Mouse (Mus musculus): ENCODE data around the gene Cd200r1.

Gene Cd200r1

DNA sequence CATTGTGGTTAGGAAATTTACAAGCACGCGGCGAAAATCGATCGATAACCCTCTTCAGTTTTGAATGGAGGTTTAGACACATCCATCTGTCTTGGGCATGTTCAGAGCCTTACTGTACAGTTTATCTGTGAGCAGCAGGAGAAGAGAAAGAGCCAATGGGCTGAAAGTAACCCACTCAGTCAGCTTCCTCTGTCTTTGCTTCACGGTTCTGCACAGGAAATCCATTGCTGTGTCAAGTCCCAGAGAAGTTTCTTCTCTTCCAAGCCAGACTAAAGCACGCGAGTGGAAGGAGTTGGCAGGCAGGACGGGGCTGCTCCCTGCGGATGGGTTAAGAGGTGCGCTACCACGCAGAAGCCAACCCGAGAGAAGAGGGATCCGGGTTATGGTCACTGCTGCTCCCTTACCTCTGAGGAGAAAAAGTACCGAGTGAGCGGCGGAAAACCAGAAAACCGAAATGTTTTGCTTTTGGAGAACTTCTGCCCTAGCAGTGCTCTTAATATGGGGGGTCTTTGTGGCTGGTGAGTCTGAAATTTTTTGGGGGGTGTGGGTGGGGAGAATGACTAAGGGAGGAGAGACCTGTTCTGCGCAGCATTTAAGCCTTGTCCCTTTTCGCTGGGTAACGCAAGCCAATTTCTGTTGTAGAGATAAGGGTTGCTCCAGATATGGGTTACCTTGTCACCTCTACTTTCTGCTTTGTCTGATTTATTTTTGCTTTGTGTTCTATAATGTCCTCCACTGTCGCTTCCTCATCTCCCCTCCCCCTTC, at the start of gene Cd200r1:
Gene Cd200r1, plus strand, starts transcription at position 182 of the 765 bp plus-strand sequence.
- no peak for DNase-seq (ENCODE audit: low spot score in 2 of 2)

- peak in 1 of 2 experiments; percentile 43 for DNase-seq (ENCODE audit: low spot score in 2 of 2)
Measured at GRCm38 (mm10) chr16:44716305-44717140, 49.0 kb upstream of the Cd200r1 start.

GRCm38 (mm10) chr16:44717141-44717634, 48.3 kb upstream of the Cd200r1 start:
- no peak for DNase-seq (ENCODE audit: low spot score in 2 of 2)

GRCm38 (mm10) chr16:44717838-44718237, 47.7 kb upstream of the Cd200r1 start:
- no peak for DNase-seq (ENCODE audit: low spot score in 2 of 2)

GRCm38 (mm10) chr16:44719349-44719748, 46.2 kb upstream of the Cd200r1 start:
- DNase-seq (ENCODE audit: low spot score in 2 of 2): no peak

DNA sequence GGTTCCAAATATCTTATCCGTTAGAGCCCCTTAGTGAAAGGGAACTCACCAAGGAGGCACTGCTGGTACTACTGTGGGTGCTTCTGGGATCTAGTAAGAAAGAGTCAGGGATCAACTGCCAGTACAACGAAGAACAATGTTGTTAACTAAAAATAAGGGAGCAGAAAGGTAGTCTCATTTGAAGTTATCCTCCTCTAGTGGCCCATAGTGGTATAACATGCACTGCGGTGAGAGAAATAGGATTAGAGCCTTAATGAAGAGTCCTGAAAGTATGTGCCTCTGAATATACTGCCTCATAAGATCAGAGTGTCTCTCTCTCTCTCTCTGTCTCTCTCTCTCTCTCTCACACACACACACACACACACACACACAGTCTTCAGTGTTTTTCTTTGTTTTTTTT, 45.0 kb upstream of the Cd200r1 start:
- DNase-seq (ENCODE audit: low spot score in 2 of 2): no peak

DNA sequence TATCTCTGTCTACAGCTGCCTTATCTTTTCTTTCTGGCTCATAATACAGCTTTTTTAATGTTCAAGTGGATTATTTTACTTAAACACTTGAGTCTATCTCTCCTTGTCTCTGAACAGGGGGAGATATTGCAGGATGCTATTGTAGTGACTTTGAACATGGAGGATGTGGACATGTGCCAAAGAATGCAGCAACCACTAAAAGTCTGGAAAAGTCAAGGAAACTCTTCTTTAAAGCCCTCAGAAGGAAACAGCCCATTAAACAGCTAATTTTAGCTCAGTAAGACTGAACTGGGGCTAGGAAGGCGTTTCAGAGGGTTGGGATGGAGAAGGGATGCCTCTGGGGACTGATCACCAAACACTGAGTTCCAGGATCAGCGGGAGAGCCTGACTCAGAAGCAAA, 42.9 kb upstream of the Cd200r1 start:
- DNase-seq (ENCODE audit: low spot score in 2 of 2): no peak

DNA sequence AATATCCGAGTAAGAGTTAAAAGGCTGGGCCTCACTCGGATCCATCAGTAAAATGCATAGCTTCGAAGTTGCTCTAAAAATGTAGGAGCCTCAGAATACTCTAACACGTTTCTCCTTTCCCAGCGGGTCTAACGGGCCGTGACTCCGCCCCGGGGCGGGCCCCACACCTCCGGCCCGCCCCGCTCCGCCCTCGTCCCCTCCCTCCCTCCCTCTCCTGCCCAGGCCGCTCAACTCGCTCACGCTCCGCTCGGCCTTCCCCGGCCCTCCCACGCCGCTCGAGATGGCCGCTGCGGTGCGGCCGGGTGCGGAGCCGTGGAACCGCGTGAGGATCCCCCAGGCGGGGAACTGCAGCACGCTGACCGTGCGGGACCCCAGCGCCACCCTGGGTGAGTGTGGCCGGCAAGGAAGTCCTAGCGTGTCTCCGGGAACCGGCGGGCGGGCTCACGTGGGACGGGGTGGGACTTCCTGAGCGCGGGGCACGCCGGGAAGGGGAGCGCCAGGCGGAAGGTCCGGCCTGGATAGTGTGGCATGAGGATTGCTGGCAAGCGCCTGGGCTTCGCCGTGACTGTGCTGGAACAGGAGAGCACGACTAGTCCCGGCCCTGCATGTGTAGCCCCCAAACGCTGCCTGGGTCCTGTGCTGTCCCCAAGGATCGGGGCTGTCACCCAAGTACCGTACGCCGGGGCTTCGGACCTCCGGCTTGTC, 41.3 kb upstream of the Cd200r1 start, which contains the start of gene Nepro:
Gene Nepro, plus strand, starts transcription at position 219 of the 705 bp plus-strand sequence.
- peak; percentile 80 to 93 for DNase-seq (ENCODE audit: low spot score in 2 of 2)

GRCm38 (mm10) chr16:44724847-44725246, 40.7 kb upstream of the Cd200r1 start:
- peak in 1 of 2 experiments; percentile 62 for DNase-seq (ENCODE audit: low spot score in 2 of 2)

DNA sequence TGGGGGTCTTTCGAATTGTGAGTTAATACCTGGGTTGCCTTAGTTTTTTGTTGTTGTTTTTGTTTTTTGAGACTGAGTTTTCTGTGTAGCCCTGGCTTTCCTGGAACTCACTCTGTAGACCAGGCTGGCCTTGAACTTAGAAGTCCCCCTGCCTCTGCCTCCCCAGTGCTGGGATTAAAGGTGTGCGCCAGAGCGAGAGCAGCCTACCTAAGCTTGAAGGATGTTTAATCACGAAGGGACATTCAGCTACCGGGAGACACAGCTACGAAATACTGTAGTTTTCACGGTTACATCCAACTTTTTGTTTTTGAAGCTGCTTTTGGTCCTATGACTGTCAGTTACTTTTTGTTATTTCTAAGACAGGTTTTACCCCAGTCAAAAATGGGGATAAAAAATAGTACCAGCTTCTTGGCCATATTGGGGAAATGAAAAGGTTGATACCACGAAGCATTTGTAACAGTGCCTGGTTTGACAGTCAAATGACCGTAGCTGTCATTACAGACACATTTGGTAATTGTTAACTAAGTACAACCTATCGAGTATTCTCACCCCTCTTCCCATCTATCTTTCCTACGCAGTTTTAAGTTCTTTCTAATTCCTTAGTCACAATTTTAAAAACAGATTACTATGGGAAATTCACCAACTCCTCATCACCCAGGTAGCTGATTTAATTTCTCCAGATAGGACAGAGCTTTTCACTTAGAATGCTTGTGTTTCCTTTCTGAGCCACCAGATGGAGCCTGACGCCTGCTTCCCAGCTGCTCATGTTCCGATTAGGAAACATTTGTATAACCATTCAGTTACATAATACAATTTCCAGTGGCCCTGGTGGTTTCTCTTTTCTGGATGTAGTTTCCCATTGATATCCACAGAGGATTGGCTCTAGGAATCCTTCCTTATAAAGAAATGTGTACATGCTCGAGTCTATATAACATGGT, 40.0 kb upstream of the Cd200r1 start:
- DNase-seq (ENCODE audit: low spot score in 2 of 2): peak; percentile 70 to 93

DNA sequence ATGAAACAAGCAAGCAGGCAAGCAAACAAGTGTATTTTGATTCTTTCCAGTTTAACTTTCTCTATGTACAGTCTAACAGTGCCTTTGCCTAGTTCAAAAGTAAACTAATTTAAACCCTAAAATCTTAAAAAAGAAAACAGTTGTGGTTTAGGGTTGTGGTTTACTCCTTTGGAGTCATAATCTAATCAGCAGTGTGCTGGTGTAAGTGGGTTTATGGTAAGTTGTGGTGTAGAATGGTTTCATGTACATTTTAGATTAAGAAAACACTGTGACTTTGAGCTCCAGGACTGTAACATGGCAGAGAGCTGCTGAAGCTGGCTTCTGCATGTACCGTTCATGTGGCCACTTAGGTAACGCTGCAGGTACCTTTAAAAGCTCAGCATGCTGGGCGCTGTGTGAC, 38.0 kb upstream of the Cd200r1 start:
- DNase-seq (ENCODE audit: low spot score in 2 of 2): no peak

- DNase-seq (ENCODE audit: low spot score in 2 of 2): no peak
Measured at GRCm38 (mm10) chr16:44734059-44734458, 31.5 kb upstream of the Cd200r1 start.

DNA sequence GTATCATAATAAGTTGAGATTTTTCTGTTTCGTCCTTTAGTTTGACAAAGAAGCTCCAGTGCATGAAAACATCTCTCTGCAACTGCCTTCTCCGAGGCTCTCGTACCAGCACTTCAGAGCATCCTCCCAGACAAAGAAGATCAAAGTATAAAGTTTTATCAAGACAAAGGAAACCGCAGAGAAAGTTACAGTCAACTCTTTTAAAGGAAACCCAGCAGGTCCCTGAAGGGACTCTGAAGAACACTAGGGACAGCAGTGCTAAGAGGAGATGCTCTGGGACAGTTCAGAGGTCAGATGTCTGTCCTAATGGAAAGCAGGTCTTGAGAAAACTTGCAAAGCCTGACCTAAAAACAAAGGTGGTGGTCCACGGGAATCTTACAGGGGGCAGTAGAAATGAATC, 29.9 kb upstream of the Cd200r1 start:
- DNase-seq (ENCODE audit: low spot score in 2 of 2): no peak

DNA sequence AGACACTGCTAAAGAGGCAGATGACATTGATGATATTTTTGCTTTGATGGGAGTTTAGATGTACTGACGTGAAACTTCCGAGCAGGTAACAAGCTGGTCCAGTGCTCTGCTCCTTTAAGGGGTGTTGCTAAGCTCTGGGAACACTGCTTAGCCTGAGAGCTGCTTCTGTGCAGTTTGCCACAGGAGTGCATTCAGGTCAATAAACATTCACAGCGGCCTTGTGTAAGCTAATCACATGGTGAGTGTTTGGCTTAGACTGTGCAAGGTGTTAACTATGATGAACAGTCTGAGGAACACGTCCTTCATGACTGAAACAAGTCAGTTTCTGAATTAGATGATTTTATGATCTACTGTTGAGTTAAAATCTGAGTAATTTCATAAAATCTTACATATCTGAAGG, 29.4 kb upstream of the Cd200r1 start:
- no peak for DNase-seq (ENCODE audit: low spot score in 2 of 2)

GRCm38 (mm10) chr16:44742753-44743152, 22.8 kb upstream of the Cd200r1 start:
- no peak for DNase-seq (ENCODE audit: low spot score in 2 of 2)

DNA sequence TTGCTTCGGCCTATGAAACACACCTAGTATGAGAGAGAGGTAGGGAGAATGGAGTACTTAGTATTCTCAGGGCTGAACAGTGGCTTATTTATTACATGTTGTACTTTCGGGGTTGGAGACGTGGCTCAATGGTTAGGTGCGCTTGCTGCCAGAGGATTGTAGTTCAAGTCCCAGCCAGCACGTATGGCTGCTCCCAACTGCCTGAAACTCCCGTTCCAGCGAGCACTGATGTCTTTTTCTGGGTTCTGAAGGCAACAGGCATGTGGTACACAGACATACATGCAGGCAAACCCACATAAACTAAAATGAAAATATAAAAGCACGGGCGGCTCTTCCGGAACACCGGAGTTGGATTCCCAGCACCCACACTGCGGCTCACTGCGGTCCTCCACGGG, 20.1 kb upstream of the Cd200r1 start:
- DNase-seq (ENCODE audit: low spot score in 2 of 2): no peak

DNA sequence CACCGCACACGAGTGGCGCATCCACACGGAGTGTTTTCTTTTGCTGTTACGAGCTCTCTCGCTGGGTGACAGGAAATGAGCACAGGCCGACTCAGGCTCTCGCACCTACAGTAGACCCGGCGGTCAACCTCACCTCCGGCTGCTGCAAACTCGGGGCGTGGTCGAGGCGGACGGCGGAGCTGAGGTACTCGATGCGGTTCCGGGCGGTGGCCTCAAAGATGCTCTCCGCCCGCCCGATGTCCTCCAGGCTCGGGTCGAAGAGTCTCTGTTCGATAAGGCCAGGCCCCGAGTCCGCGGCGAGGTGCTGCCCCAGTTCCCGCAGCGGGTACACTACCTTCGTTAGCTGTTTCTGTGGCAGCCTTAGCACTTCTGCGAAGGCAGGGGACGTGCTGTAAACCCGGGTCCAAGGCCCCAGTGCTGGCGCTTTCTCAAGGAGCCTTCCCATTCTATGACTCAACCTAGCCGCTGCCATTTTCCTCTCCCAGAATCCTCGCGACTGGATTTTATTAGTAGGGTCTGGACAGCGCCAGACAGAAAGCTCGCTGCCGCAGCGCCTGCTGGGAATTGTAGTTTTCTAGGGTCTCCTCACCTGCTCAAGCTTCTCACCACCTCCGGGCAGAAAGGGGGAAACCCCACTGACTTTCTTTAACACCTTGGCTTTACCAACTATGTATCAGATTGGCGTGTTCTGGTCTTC, 19.5 kb upstream of the Cd200r1 start, which contains the start of gene Gtpbp8:
Gene Gtpbp8, minus strand, starts transcription at position 498 of the 697 bp plus-strand sequence.
- DNase-seq (ENCODE audit: low spot score in 2 of 2): peak; percentile 71 to 90

- no peak for DNase-seq (ENCODE audit: low spot score in 2 of 2)
Measured at GRCm38 (mm10) chr16:44748007-44748406, 17.5 kb upstream of the Cd200r1 start.

- no peak for DNase-seq (ENCODE audit: low spot score in 2 of 2)
Measured at GRCm38 (mm10) chr16:44757700-44758099, 7.8 kb upstream of the Cd200r1 start.

DNA sequence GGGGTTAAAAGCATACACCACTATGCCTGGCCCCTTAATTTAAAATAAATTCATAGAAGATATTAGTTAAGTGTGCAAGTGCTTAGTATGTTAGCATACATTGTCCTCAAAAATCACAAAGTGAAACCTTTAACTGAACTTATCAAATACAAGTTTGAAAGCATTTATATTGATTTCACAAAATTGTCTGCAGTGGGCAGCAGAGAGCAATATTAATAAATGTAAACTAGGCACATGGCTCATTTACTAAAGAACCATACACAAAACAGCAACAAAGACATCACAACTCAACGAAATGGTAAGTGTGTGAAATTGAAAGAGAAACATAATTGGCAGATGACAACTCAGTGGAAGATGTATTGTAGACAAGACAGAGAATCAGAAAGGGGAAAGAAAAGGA, 3.7 kb upstream of the Cd200r1 start:
- no peak for DNase-seq (ENCODE audit: low spot score in 2 of 2)
